Mouse (Mus musculus): Measurements from ENCODE around the gene Sla2.
A peak's percentile ranks its signal among the peaks of the same experiment; 100 is the strongest.
"Not testable (repeated sequence)": the region's sequence is repeated elsewhere in the genome, so short reads cannot be mapped to it uniquely, and the experiment has no call there.

The Sla2 gene

DNA sequence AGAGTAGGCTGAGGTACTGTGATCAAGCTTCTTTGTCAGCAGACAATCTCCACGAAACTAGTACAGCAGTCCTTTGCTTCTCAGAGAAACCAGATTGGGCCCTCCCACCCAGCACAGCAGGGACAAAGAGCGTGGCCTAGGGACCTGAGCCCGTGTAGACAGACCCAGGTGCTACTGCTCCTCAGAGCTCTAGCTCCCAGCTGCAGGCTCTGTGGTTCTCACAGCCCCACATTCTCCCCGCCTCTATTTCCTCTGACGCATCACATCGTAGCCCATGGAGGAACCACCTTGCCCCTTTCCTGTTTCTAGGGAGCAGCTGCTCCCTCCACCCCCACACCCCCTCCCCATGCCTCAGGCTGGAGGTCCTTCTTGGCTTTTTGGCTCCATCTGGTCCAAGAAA, at the start of gene Sla2:
TSS of gene Sla2 (minus strand) at position 176 of the 400 bp plus-strand sequence.
- no peak for DNase-seq (ENCODE audit: low spot score)

DNA sequence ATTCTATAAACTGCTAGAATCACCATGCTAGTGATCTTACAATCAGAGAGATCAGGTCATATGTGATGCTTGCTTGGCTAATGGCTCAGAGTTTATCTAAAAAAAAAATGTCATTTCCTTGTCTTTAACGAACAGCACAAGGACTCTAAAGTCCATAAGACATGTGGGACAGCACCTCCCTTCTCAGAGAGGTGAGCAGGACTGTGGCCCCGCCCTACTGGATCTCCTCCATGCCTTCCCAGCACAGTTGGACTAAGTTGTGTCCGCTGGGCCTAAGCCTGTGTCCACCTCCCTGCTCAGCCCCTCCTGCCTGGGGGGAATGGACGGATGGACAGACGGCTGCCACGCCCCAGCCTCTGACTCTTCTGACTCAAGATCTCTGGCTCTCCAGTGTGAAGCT, 48.0 kb upstream of the Sla2 start:
- DNase-seq (ENCODE audit: low spot score), result no peak

DNA sequence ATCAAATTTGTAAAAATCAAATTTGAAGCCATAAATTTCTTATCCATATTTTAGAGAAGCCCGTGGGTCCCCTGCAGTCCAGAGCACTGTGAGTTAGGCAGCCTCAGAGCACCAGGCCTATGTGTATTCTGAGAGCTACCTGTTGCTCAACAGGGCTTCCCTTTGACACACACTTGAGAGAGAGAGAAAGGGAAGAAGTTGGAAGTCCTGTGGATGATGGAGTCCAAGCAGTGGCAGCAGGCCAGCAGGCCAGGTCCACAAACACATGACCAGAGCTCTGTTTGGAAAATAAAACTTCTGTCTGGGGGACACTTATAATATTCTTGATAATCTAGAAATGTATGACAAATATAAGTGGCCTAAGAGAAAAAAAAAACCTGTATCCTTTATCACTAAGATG, 46.4 kb upstream of the Sla2 start:
- DNase-seq (ENCODE audit: low spot score), result no peak

DNA sequence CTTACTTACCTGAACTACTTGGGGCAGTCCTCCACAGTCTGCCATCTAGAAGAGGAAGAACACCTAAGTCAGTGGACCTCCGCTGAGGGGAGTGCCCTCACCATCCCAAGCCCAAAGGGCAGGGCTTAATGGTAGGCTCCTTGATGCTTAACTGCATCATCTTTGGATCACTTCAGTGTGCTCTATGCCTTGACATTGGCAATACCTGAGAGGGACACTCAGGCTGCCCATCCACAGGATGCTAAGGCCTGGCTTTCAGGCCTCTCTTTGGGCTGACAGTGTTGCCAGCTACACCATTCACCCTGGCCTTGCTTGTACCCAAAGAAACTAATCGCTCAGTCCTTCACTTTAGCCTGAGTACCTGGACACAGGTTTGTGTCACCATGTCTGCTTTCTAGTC, 44.4 kb upstream of the Sla2 start:
- DNase-seq (ENCODE audit: low spot score), result no peak

DNA sequence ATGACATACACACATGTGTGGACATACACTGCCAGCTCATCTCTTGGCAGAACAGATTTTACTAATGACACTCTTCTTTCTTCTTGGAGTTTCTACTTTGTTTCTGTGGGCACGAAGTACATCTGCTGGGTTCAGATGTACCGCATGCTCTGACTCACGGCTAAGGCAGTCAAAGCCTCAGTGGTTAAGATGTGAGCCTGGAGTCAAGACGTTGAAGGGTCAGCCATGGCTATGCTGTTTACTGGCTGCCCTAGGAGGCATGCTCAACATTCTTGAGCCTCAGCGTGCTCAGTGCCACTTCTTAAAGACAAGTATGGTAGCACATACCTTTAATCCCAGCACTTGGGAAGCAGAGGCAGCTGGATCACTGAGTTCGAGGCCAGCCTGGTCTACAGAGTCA, 43.6 kb upstream of the Sla2 start:
- no peak for DNase-seq (ENCODE audit: low spot score)

DNA sequence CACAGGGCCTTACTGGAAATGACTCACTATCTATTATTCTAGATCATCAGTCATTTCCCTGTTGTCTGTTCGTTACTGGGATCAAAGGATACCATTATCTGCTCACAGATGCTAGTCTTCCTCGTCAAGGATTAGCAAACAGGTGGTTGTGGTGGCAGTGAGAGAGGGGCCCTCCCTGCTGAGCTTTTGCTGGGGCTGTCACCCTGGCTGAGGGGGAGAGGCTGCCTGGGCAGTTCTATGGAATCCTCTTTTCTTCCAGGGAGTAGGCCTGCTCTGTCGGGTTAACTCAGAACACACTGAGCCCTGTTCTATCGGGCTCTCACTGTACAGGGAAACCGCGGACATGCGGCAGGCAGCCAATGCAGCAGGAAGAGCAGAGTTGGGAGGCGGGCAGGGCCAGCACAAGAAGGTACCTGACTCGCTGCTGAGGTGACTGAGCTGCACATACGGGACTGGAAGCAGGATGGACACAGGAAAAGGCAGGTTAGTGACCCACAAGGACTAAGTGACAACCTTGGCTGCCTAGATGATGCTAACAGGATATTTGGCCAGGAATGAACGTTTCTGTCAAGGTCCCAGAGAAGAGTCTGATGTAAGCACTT, 42.6 kb upstream of the Sla2 start:
- no peak for DNase-seq (ENCODE audit: low spot score)

DNA sequence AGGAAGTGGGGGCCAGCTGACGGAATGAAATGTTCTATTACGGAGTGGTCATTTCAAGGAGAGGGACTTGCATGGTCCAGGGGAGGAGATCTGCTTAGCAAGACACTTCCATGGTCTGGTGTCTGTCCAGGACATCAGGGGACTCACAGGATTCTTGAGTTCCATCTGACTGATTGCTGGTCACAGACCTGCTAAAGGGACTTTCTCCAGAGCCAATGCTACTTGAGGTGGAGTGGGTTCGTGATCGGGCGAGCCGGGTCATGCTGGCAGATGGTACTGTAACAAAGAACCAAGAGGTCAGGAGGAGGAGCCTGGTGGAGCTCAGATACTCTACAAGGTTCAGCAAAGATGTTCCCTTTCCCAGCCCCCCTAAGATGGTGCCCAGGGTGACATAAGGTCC, 41.6 kb upstream of the Sla2 start:
- no peak for DNase-seq (ENCODE audit: low spot score)

DNA sequence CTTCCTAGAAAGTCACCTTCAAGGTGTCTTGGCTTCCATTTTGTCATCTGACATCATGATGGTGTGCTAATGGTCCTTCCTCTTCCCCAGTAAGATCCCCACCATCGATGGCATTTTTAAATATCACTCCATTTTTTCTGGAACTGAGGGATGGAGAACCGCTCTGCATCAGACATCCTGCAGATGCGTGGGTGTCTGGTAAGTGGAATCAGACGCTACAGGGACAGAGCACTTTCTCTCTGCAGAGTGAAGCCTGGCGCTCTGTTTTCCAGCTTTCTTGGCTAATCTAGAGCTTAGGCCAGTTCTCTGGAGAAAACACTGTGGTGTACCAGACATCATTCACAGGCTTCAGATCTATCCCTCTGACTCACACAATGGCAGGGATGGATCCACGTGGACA, 40.7 kb upstream of the Sla2 start:
- no peak for DNase-seq (ENCODE audit: low spot score)

DNA sequence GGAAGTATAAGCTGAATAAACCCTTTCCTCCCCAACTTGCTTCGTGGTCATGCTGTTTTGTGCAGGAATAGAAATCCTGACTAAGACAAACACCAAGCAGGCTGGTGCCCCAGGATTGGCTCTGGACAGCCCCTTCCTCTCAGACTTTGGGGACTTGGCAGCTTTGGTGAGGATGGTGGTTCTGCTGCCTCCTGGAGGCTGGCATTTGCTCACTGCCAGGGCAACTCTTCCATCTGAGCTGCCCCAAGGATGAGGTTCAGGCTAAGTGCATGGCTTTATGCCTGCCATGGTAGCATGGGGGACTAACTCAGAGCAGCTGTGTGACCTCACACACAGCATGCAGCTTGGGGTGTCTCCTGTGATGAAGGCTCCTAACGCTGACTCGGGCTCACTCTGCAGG, 38.6 kb upstream of the Sla2 start:
- DNase-seq (ENCODE audit: low spot score), result not testable (repeated sequence)

DNA sequence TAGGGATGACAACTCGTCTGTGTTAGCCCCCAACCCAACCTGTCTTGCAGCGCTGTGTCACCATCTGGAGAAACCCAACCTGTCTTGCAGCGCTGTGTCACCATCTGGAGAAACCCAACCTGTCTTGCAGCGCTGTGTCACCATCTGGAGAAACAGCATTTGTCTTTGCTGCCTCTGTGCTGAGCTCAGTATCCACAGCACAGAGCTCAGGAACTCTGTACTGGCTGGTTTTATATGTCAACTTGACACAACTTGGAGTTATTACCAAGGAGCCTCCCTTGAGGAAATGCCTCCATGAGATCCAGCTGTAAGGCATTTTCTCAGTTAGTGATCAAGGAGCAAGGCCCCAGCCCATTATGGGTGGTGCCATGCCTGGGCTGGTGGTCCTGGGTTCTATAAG, 38.1 kb upstream of the Sla2 start:
- not testable (repeated sequence) for DNase-seq (ENCODE audit: low spot score)

DNA sequence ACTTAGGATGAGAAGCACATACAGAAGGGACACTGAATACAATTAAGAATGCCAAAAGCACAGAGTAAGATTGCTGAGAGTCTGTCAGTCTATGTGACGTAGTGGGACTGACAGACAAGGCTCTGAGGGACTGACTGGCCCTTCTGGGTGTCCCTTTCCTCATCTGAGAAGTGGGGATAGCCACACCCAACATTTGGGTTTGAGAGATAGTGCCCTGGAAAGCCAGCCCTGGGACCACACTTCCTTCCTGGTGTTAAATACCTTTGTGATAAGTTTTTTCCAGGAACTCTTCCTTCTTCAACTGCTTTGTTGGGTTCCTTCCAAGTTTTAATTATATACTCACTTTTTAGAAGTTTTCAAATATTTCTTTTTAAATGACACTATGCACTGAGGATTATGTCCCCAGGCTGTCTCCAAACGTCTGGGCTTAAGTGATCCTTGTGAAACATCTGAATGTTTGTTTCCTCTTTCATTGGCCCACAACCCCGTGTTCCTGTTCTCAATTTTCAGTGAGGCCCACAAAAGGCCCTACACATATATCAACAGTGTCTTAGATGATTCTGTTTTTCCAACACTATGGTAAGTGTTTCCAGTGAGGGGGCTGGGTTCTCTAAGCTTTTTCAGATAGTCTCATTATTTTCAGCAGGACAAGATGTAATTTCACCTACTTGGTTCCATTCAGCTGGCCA, 37.4 kb upstream of the Sla2 start:
- DNase-seq (ENCODE audit: low spot score), result no peak

DNA sequence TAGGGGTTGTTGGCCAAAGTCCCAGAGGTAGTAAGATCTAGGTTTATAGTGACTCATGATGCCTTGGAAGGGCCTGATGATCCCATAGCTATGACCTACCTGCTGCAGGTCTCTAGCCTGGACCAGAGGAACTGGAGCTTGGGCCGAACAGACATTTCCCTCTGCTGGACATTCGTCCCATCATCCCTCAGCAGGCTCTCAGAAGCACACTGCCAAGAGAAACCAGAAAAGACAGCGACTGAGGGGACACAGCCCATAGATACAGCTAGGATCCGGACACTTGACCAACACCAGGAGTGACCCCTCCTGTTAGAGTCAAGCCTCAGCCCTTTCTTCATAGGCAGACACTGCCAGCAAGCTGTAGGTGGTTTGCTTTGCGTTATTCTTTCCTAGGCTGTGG, 36.1 kb upstream of the Sla2 start:
- no peak for DNase-seq (ENCODE audit: low spot score)

DNA sequence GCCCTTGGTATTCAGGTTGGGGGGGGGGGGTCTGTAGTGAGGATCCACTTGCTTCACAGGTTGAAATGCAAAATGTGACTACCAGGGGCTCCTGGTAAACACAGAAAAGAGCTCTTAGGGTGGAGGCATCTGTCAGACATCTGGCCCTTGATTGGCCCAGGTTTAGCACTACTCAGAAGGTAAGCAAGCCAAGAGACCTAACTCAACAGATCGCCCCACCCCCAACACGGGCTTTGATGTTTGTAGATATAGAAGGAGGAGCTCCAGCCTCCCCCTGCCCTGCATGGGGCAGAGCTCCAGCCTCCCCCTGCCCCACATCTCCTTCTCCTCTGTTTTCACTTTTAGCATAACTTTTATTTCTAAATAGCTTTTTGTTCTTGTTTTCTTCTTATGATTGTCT, 32.8 kb upstream of the Sla2 start:
- no peak for DNase-seq (ENCODE audit: low spot score)

DNA sequence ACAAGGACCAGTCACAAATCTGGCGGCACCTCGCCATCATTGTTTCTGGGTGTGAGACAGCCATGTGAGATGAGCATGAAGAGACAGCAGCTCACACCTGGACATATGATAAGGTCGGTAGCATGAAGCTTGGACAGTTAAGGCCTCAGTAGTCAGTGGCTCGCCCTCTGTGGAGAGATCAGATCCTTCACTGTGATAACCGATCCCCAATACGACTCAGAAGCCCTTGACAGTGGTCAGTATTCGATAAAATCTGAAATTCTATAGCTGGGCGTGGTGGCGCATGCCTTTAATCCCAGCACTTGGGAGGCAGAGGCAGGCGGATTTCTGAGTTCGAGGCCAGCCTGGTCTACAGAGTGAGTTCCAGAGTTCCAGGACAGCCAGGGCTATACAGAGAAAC, 32.2 kb upstream of the Sla2 start:
- DNase-seq (ENCODE audit: low spot score), result not testable (repeated sequence)

DNA sequence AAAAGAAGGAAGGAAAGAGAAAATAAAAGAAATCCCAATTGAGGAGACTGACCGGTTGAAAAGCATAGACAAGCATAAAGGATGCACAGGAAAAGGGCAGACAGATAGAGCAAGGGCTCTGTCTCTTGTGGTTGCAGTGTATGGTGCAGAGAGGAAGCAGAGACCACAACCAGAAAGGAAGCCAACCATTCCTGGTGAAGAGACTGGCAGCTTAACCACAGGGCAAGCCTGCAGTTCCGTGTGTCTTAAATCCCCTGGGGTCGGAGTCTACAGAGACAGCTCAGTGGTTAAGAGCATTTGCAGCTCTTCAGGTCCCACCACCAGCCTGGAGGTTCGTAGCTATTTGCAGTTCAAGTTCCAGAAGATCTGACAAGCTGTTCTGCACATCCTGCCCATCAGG, 31.6 kb upstream of the Sla2 start:
- no peak for DNase-seq (ENCODE audit: low spot score)

DNA sequence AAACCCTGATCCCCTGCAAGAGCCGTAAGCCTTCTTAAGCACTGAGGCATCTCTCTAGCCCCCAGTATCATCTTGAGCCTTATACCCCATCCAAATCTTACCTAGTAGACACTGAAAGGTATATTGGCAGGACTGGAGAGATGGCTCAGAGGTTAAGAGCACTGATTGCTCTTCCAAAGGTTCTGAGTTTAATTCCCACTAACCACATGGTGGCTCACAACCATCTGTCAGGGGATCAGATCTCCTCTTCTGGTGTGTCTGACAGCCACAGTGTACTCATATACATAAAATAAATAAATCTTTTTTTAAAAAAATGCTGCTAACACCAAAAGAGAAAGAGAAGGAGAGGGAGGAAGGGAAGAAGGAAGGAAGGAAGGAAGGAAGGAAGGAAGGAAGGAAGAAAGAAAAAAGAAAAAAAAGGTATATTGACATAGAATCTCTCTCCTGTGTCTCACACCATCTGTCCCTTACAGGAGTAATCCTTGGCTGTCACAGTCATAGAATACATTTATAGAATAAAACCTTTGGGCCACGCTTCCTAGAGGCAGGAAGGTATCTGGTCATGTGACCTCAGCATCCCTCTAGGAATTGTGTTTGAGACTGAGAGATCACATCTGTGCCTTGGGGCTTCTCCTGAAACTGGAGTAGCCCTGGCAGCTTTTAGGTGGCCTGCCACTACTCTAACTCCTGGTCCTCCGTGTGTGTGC, 29.6 kb upstream of the Sla2 start:
- DNase-seq (ENCODE audit: low spot score), result no peak

DNA sequence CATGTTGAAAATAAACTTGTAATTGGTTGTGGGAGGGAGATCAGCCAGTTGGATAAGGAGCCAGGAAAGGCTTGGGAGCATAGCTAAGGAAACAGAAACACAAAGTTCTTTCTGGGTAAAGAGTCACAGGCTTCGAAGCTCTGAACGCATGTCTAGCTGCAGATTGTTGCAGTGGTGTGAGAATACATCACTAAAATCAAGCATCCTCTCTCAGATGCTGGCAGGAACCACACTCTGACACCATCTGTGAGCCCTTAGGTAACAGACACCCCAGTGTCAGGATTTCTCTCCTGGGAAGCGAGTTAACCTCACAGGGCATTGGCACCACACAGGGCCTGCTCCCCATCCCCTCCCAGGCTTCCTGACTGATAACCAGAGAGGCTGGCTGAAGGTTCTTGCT, 28.6 kb upstream of the Sla2 start:
- DNase-seq (ENCODE audit: low spot score), result no peak

DNA sequence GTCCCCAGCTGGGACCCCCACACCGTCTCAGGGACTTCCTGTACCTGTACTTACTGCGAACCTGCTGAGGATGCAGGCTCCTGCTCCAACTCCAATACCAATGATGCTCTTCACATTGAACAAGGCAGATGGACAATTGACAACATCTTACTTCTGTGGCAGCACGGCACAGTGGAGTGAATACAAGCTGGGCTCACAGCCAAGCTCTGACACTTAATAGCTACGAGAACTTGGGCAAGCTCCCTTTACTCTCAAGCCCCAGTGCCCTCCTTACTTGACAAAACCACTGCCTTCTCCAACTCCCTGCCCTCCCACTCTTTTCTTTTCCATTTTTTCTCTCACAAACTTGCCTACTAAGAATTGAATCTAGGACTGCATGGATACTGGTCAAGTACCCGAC, 26.2 kb upstream of the Sla2 start:
- DNase-seq (ENCODE audit: low spot score), result no peak

DNA sequence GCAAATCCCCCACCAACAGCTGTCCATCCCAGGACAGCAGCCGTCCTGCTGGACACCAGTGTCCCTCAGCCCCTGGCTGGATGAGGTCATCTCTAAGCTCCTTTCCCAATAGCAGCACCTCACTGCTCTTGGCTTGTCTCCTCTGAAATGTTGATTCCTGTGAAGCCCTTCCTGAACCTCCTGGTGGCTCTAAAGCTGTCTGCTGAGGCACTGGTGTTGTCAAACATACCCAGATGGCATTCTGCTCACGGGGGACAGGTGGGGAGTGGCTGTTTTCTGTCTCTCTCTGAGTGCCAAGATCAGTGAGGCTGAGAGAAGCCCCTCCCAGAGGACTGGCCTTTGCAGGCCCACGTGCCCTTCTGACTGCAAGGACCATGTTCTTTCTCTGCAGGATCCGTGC, 18.9 kb upstream of the Sla2 start:
- DNase-seq (ENCODE audit: low spot score), result not testable (repeated sequence)

DNA sequence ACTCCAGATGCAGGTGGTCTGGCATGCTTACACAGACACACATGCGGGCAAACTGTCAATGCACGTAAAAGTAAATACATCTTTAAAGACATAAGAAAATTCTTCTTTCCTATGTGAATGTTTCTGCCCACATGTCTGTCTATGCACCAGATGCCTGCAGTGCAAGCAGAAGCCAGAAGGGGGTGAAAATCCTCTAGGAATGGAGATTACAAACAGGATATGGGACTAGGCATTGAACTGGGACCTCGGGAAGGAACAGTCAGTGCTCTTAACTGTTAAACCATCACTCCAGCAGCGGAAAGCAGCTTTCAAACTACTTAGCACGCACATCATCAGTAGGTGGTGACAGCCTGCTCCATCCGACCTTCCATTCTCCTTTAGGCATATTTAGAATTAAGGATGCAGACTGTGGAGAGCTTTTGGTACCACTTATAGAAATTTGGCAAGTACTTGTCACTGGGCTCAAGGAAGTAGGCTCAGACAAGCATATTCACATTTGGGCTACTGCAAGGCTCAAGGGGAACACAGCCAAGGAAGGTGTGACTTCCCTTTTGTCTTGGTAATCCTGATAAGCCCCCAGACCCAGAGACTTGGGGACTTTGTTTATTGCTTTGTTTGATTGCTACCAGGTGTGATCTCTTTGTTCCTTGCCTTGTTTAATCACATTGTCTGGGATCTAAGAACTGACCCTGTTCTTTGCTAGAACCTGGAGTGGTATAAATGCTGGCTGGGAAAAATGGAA, 18.2 kb upstream of the Sla2 start:
- DNase-seq (ENCODE audit: low spot score), result peak; percentile 84

DNA sequence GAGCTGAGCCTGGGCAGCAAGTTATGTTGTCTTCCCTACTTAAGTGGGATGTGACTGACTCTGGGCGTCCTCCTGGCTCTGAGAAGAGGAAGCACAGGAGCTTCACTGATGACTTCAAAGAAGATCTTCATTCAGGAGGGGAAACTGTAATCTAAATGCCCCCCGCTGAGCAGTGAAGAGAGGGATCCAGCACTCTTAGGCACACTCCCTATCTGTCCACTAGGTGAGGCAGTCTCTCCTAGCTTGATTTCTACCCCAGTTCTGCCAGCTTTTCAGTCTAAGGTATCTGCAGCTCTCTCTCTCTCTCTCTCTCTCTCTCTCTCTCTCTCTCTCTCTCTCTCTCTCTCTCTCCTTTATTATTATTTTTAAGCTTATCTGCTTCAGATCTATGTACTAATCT, 16.4 kb upstream of the Sla2 start:
- DNase-seq (ENCODE audit: low spot score), result no peak

DNA sequence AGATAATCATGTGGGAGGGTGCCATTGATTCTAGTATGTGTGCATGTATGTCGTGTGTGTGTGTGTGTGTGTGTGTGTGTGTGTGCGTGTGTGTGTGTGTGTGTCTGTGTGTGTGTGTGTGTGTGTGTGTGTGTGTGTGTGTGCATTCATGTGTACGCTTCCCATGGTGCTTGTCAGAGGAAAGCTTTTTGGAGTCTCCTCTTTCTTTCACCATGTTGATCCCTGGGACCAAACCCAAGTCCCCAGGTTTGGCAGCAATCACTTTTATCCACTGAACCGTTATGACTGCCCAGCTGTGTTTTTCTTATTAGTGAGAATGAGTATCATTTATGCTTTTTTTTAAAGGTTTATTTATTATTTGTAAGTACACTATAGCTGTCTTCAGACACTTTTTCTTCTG, 15.4 kb upstream of the Sla2 start:
- not testable (repeated sequence) for DNase-seq (ENCODE audit: low spot score)

DNA sequence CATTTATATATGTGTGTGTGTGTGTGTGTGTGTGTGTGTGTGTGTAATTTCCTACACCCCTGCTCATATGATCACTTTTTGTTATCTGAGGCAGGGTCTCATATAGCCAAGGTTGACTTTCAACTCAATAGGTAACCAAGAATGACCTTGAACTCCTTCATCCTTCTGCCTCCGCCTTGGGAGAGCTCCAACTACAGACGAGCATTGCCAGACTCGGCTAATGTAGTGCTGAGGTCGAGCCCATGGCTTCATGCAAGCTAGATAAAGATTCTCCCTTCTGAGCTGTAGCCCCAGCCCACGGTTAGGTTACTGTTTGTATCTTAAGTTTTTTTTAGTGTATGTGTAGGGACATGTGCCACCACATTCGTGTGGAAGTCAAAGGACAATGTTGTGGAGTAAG, 14.9 kb upstream of the Sla2 start:
- DNase-seq (ENCODE audit: low spot score), result no peak

All from testis, postnatal 10 days (tissue).